Mouse (Mus musculus) intestine, embryonic 16.5 days (tissue): Measurements from ENCODE around the gene Slc19a1. TPM values are rescaled to one million over a fixed set of nuclear protein-coding genes. Genes with fewer than 3 reads are reported as not detected.
A peak's percentile ranks its signal among the peaks of the same experiment; 100 is the strongest.

ENCODE experiments used
- ATAC-seq: fragments of 200-750 bp; cut with Nextera tagmentation; 2 replicates; pipeline ENCODE4 v1.8.0; 2017; ENCODE audit warnings: moderate TSS enrichment, moderate library complexity
- H3K27ac ChIP-seq: fragments of 300-500 bp; sonication (generic); 2 replicates; pipeline ENCODE4 v1.5.1; 2014; ENCODE audit warnings: mild to moderate bottlenecking, low read length
- H3K27me3 ChIP-seq: fragments of 300-500 bp; sonication (generic); replicated peaks from 2 replicates; pipeline ENCODE4 v1.6.1; 2014; ENCODE audit warnings: low read length, control low read depth, mixed read lengths; ENCODE audit not compliant: control insufficient read depth, insufficient read depth
- H3K36me3 ChIP-seq: fragments of 300-500 bp; sonication (generic); 2 replicates; pipeline ENCODE4 v1.6.1; 2014; ENCODE audit warnings: low read length, control low read depth; ENCODE audit not compliant: control insufficient read depth, insufficient read depth
- H3K4me1 ChIP-seq: fragments of 300-500 bp; sonication (generic); 2 replicates; pipeline ENCODE4 v1.6.1; 2014; ENCODE audit warnings: low read length, control low read depth, mixed read lengths; ENCODE audit not compliant: control insufficient read depth, insufficient read depth
- H3K4me2 ChIP-seq: fragments of 300-500 bp; sonication (generic); 2 replicates; pipeline ENCODE4 v1.6.1; 2014; ENCODE audit warnings: low read depth, low read length, control low read depth
- H3K4me3 ChIP-seq: fragments of 300-500 bp; sonication (generic); 2 replicates; pipeline ENCODE4 v1.5.1; 2014; ENCODE audit warnings: mild to moderate bottlenecking, low read length
- H3K9ac ChIP-seq: fragments of 300-500 bp; sonication (generic); 2 replicates; pipeline ENCODE4 v1.6.1; 2014; ENCODE audit warnings: low read depth, low read length
- H3K9me3 ChIP-seq: fragments of 300-500 bp; sonication (generic); 2 replicates; pipeline ENCODE4 v1.6.1; 2016; ENCODE audit warnings: low read length, control low read depth; ENCODE audit not compliant: control insufficient read depth
- WGBS: fragments of 180-500 bp; shearing (Covaris S2); extraction: QIAGEN DNeasy Blood & Tissue Kit; methylation state at CpG from one replicate; pipeline ENCODE4 v1.1.7; 2014; 5-methylcytosine and 5-hydroxymethylcytosine counted together
- polyA plus RNA-seq: library from polyadenylated mRNA; unstranded; fragments of >200 nt; fragmentation: Nextera tagmentation; extraction: Ambion mirVana; gene quantifications from 2 replicates; pipeline ENCODE4 v1.2.1, GENCODE M21; 2015

Gene Slc19a1
- polyA plus RNA-seq, 1 experiment from 2014 or later = 65.3 TPM

GRCm38 (mm10) chr10:77097890-77098200 is 65.8 kb downstream of the Slc19a1 start:
- H3K4me3 ChIP-seq = no peak overlapping the region
- peaks cover 3% of the 10 kb centered on the region; the same call in 1 of the 2 replicates for H3K9me3 ChIP-seq
- peaks cover 5% of the 10 kb centered on the region; the same call in 1 of the 2 replicates for H3K4me1 ChIP-seq
- WGBS = 61% methylated on average over 4 of the region's 4 CpGs
- no peaks in the 10 kb centered on the region for H3K36me3 ChIP-seq
- H3K9ac ChIP-seq = no peak overlapping the region
- no peak overlapping the region for H3K4me2 ChIP-seq
- H3K27me3 ChIP-seq = no peaks in the 10 kb centered on the region
- peak; percentile 55; the same call in 1 of the 2 replicates for ATAC-seq
- 0 out of 2 replicates have a peak overlapping the region, but pooled peaks have one; percentile 37 for H3K27ac ChIP-seq

GRCm38 (mm10) chr10:77098619-77099018 is 66.6 kb downstream of the Slc19a1 start:
- H3K27ac ChIP-seq = no peak overlapping the region
- no peak for ATAC-seq
- H3K4me1 ChIP-seq = peaks cover 5% of the 10 kb centered on the region; the same call in 1 of the 2 replicates
- H3K9ac ChIP-seq = no peak overlapping the region
- 92% methylated on average over 2 of the region's 2 CpGs for WGBS
- H3K4me3 ChIP-seq = no peak overlapping the region
- H3K36me3 ChIP-seq = no peaks in the 10 kb centered on the region
- H3K9me3 ChIP-seq = no peaks in the 10 kb centered on the region
- H3K27me3 ChIP-seq = no peaks in the 10 kb centered on the region
- H3K4me2 ChIP-seq = no peak overlapping the region

DNA sequence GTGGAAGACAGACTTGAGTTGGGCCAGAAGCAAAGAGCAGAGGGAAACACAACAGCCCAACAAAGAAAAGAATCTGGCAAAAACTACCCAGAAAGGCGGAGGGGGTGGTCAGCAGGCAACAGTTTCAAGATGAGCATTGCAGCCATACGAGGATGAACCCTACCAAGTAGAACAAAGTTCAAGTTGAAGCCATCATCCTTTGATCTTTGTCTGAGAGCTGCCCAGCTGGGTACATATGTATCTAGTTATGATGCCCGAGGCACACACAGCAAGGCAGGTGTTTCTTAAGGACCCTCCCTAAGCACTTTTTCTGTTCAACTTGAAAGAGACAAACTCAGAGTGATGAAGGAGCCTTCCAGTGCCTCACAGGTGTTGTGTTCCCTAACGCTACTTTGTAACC is 67.7 kb downstream of the Slc19a1 start:
- Histone ChIP-seq H3K27ac (no peak overlapping the region), H3K9ac (no peak overlapping the region), H3K4me3 (no peak overlapping the region), H3K4me2 (no peak overlapping the region), H3K9me3 (no peaks in the 10 kb centered on the region), H3K36me3 (no peaks in the 10 kb centered on the region), H3K4me1 (peaks cover 5% of the 10 kb centered on the region; the same call in 1 of the 2 replicates), H3K27me3 (no peaks in the 10 kb centered on the region)
- 76% methylated on average over 4 of the region's 4 CpGs for WGBS
- no peak for ATAC-seq

- no peaks in the 10 kb centered on the region for H3K36me3 ChIP-seq
- 36% methylated on average over 8 of the region's 8 CpGs for WGBS
- H3K9me3 ChIP-seq = no peaks in the 10 kb centered on the region
- no peaks in the 10 kb centered on the region; the same call in 1 of the 2 replicates for H3K4me1 ChIP-seq
- no peaks in the 10 kb centered on the region for H3K27me3 ChIP-seq
- H3K4me3 ChIP-seq = no peak overlapping the region
- H3K9ac ChIP-seq = no peak overlapping the region
- H3K27ac ChIP-seq = no peak overlapping the region
- no peak overlapping the region for H3K4me2 ChIP-seq
- ATAC-seq = no peak
Measured at GRCm38 (mm10) chr10:77103689-77104088, 71.6 kb downstream of the Slc19a1 start.

DNA sequence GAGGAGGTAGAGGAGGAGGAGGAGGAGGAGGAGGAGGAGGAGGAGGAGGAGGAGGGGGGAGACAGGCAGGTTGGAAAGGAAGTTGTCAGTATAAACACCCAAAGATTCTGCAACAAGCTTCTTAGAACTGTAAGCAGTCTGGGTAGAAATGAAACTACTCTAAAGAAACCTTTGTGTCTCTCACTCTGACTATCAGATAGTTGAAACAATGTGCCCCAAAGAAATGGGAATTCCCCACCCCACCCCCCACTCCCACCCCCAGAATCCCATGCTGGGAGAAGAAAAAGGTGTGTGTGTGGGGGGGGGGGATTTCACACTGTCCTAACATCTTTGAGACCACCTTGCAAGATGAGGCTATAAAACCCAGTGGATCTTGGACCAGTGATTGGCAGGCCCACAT is 72.3 kb downstream of the Slc19a1 start:
- no peak overlapping the region for H3K4me3 ChIP-seq
- no peak for ATAC-seq
- H3K27me3 ChIP-seq = no peaks in the 10 kb centered on the region
- H3K4me1 ChIP-seq = no peaks in the 10 kb centered on the region; the same call in 1 of the 2 replicates
- no peak overlapping the region for H3K27ac ChIP-seq
- H3K9ac ChIP-seq = no peak overlapping the region
- H3K4me2 ChIP-seq = no peak overlapping the region
- H3K36me3 ChIP-seq = no peaks in the 10 kb centered on the region
- H3K9me3 ChIP-seq = no peaks in the 10 kb centered on the region

GRCm38 (mm10) chr10:77108106-77108505 is 76.1 kb downstream of the Slc19a1 start:
- Histone ChIP-seq H3K27me3 (no peaks in the 10 kb centered on the region), H3K27ac (no peak overlapping the region), H3K9me3 (no peaks in the 10 kb centered on the region), H3K4me2 (no peak overlapping the region), H3K9ac (no peak overlapping the region), H3K4me1 (peaks cover 9% of the 10 kb centered on the region), H3K36me3 (no peaks in the 10 kb centered on the region), H3K4me3 (no peak overlapping the region)
- WGBS = 79% methylated on average over 3 of the region's 4 CpGs
- ATAC-seq = no peak

GRCm38 (mm10) chr10:77110010-77110409 is 78.0 kb downstream of the Slc19a1 start:
- Histone ChIP-seq H3K4me2 (no peak overlapping the region), H3K27me3 (no peaks in the 10 kb centered on the region), H3K9ac (no peak overlapping the region), H3K9me3 (no peaks in the 10 kb centered on the region), H3K27ac (no peak overlapping the region), H3K36me3 (no peaks in the 10 kb centered on the region), H3K4me1 (peaks cover 23% of the 10 kb centered on the region), H3K4me3 (no peak overlapping the region)
- 85% methylated on average over 9 of the region's 9 CpGs for WGBS
- no peak for ATAC-seq

Other genes starting within 250 kb of the Slc19a1 start
- gene Pcbp3, start 70.4 kb upstream of the Slc19a1 start, polyA plus RNA-seq = 42.1 and 44.1 TPM in 2 replicates
- 48.6 and 54.3 TPM in 2 replicates for gene Col18a1, start 134.3 kb downstream of the Slc19a1 start, polyA plus RNA-seq
- gene Pofut2, start 227.0 kb downstream of the Slc19a1 start, polyA plus RNA-seq = 101 and 108 TPM in 2 replicates